Mouse (Mus musculus) ES-E14 (cell line): ENCODE results near the gene Des. TPM values are rescaled to one million over a fixed set of nuclear protein-coding genes. Genes with fewer than 3 reads are reported as not detected.

Experiments
- DNase-seq: peaks from one replicate; pipeline ENCODE4 v3.0.0-alpha.2; 2013; ENCODE audit warnings: low read depth, low spot score
- H3K27ac ChIP-seq: 2 replicates; pipeline ENCODE4 v1.5.1; 2012; ENCODE audit warnings: low read depth, mild to moderate bottlenecking, low read length, moderate library complexity, mixed read lengths; ENCODE audit not compliant: poor library complexity, insufficient read depth, severe bottlenecking
- H3K36me3 ChIP-seq: 2 replicates; pipeline ENCODE4 v1.6.1; 2012; ENCODE audit warnings: mild to moderate bottlenecking, low read length, moderate library complexity, mixed read lengths; ENCODE audit not compliant: control insufficient read depth, poor library complexity, insufficient read depth, severe bottlenecking
- H3K4me1 ChIP-seq, 2 experiments: fragments of 150-350 bp in 1 of 2; sonication (generic) in 1 of 2; 2 replicates each; pipeline ENCODE4 v1.6.1; 2012; ENCODE audit warnings: low read length in 2 of 2, mild to moderate bottlenecking in 1 of 2, mixed read lengths in 1 of 2; ENCODE audit not compliant: control insufficient read depth in 2 of 2, insufficient read depth in 2 of 2, poor library complexity in 1 of 2
- H3K4me3 ChIP-seq, 2 experiments: fragments of 150-350 bp in 1 of 2; sonication (generic) in 1 of 2; 2 replicates each; pipeline ENCODE4 v1.5.1; 2012; ENCODE audit warnings: low read length in 2 of 2, low read depth in 1 of 2, mild to moderate bottlenecking in 1 of 2, mixed read lengths in 1 of 2; ENCODE audit not compliant: insufficient read depth in 1 of 2, poor library complexity in 1 of 2, severe bottlenecking in 1 of 2
- H3K9ac ChIP-seq: 2 replicates; pipeline ENCODE4 v1.6.1; 2012; ENCODE audit warnings: low read depth, mild to moderate bottlenecking, low read length, mixed read lengths; ENCODE audit not compliant: poor library complexity, insufficient read depth, severe bottlenecking
- H3K9me3 ChIP-seq: fragments of 150-350 bp; sonication (generic); 2 replicates; pipeline ENCODE4 v1.6.1; 2012; ENCODE audit warnings: low read depth, mild to moderate bottlenecking, low read length; ENCODE audit not compliant: control insufficient read depth, insufficient read depth
- CHD2 ChIP-seq: IDR thresholded peaks from 2 replicates; pipeline ENCODE4 v1.6.1; 2014; ENCODE audit warnings: mild to moderate bottlenecking, low read depth, low read length, inconsistent platforms
- HCFC1 ChIP-seq: IDR thresholded peaks from 2 replicates; pipeline ENCODE4 v1.6.1; 2012; ENCODE audit warnings: low read length, inconsistent platforms, borderline replicate concordance; ENCODE audit not compliant: insufficient read depth
- MAFK ChIP-seq: IDR thresholded peaks from 2 replicates; pipeline ENCODE4 v1.6.1; 2014; ENCODE audit warnings: mild to moderate bottlenecking, low read depth, low read length, inconsistent platforms; ENCODE audit not compliant: insufficient read depth
- ZC3H11A ChIP-seq: IDR thresholded peaks from 2 replicates; pipeline ENCODE4 v1.6.1; 2012; ENCODE audit warnings: low read depth, mild to moderate bottlenecking, inconsistent platforms, low read length, borderline replicate concordance
- ZNF384 ChIP-seq: IDR thresholded peaks from 2 replicates; pipeline ENCODE4 v1.6.1; 2012; ENCODE audit warnings: low read depth, low read length, inconsistent platforms
- in situ Hi-C, 2 experiments: fragments of 600-800 bp; cut with MboI; formaldehyde crosslinking; loops; one replicate each; pipeline ENCODE4 v1.15.1; 2025; ENCODE audit warnings: low sequenced_read_pairs in 2 of 2, inconsistent platforms in 1 of 2; ENCODE audit not compliant: unreplicated experiment in 2 of 2
- total RNA-seq: library from RNA; depleted of rRNA; stranded (reverse); fragments of 300-350 nt; gene quantifications from 2 replicates; pipeline ENCODE4 v1.2.3, GENCODE M21; 2012

Des gene
- total RNA-seq, 1 experiment: 19.4 TPM

- Histone ChIP-seq H3K27ac (no peak overlapping the region; the same call in 1 of the 2 replicates), H3K9me3 (no peaks in the 10 kb centered on the region), H3K36me3 (peaks cover 2% of the 10 kb centered on the region; the same call in 1 of the 2 replicates), H3K4me1 (peaks cover 4 to 13% of the 10 kb centered on the region in 2 experiments), H3K9ac (peak overlapping the region; percentile 63), H3K4me3 (peak overlapping the region; percentile 69 to 85)
- DNase-seq: no peak
- in situ Hi-C loops: no loop called here
- TF ChIP-seq CHD2 (no peak), HCFC1 (no peak), ZC3H11A (no peak), ZNF384 (no peak), MAFK (no peak)
These were observed 22.4 kb downstream of the Des start for GRCm38 (mm10) chr1:75382356-75383071.

GRCm38 (mm10) chr1:75384470-75385141 is 24.5 kb downstream of the Des start:
- no peak for TF ChIP-seq MAFK
- no peak for TF ChIP-seq HCFC1
- TF ChIP-seq ZC3H11A: no peak
- DNase-seq: no peak
- peaks cover 2% of the 10 kb centered on the region; the same call in 1 of the 2 replicates for H3K36me3 ChIP-seq
- no peak overlapping the region for H3K4me3 ChIP-seq
- H3K27ac ChIP-seq: no peak overlapping the region
- in situ Hi-C loops: no loop called here
- H3K9ac ChIP-seq: no peak overlapping the region
- H3K4me1 ChIP-seq: peaks cover 4 to 17% of the 10 kb centered on the region in 2 experiments
- H3K9me3 ChIP-seq: no peaks in the 10 kb centered on the region

GRCm38 (mm10) chr1:75385142-75385730 is 25.1 kb downstream of the Des start:
- in situ Hi-C loops: no loop called here
- DNase-seq: no peak
- H3K4me3 ChIP-seq: no peak overlapping the region
- peaks cover 2% of the 10 kb centered on the region; the same call in 1 of the 2 replicates for H3K36me3 ChIP-seq
- H3K27ac ChIP-seq: no peak overlapping the region
- no peaks in the 10 kb centered on the region for H3K9me3 ChIP-seq
- TF ChIP-seq HCFC1 (no peak), MAFK (no peak), CHD2 (no peak)
- H3K4me1 ChIP-seq: peaks cover 4 to 17% of the 10 kb centered on the region in 2 experiments
- H3K9ac ChIP-seq: no peak overlapping the region

GRCm38 (mm10) chr1:75386149-75386548 is 26.0 kb downstream of the Des start:
- no peak overlapping the region for H3K4me3 ChIP-seq
- H3K9ac ChIP-seq: no peak overlapping the region
- no peaks in the 10 kb centered on the region for H3K9me3 ChIP-seq
- in situ Hi-C loops: no loop called here
- H3K36me3 ChIP-seq: peaks cover 2% of the 10 kb centered on the region; the same call in 1 of the 2 replicates
- DNase-seq: no peak
- H3K27ac ChIP-seq: no peak overlapping the region
- TF ChIP-seq ZNF384: no peak
- peaks cover 2 to 12% of the 10 kb centered on the region in 2 experiments; a peak in 3 of 4 replicates for H3K4me1 ChIP-seq
